Comparison of ENCODE assay signal across 14 mouse cellular contexts in genomic region chr8:91059884-91060510, GRCm38 (mm10). TPM values are rescaled to one million over a fixed set of nuclear protein-coding genes. Genes with fewer than 3 reads are reported as not detected.
DNase-seq lines count a peak whose midpoint lies in the region; ATAC-seq and TF ChIP-seq lines count a peak whose summit lies in the region.
"Had no signal": no experiment of that assay in that cellular context is flagged by ENCODE, and none has a peak within 500 bp of the region (broad histone marks: within the 10 kb centered on the region; RNA-seq: fewer than 3 reads in every experiment).

No protein-coding gene starts in this region.

- no peak for TF ChIP-seq CTCF in lung, embryonic 14.5 days (IDR thresholded peaks at IDR 0.05; ENCODE audit: low read depth)

- 64% methylated on average over 7 of the region's 7 CpGs for WGBS in lung, embryonic 14.5 days
- 77% methylated on average over 7 of the region's 7 CpGs for WGBS in liver, embryonic 12.5 days (ENCODE audit: insufficient replicate concordance)

- peak; percentile 57 for DNase-seq in lung, embryonic 14.5 days
- no peak for DNase-seq in lung, postnatal 4 days
- peak; percentile 35 for DNase-seq in brain, adult 2 months (ENCODE audit: low read depth, low spot score)
- DNase-seq in left cerebral cortex, adult 9 months (ENCODE audit: low spot score in 2 of 2): no peak
- no peak for DNase-seq in layer of hippocampus, adult 11-12 months (ENCODE audit: low spot score)
- DNase-seq: adrenal gland, postnatal 25 days; cerebellum, postnatal 36 days; heart, adult 2 months; right cerebral cortex, postnatal 4 days had no signal

- H3K27me3 ChIP-seq in lung, embryonic 14.5 days (ENCODE audit: insufficient read depth, low read length): no peaks in the 10 kb centered on the region
- H3K27me3 ChIP-seq in liver, embryonic 12.5 days (replicated peaks): no peaks in the 10 kb centered on the region
- H3K27me3 ChIP-seq: midbrain, embryonic 13.5 days had no signal

- H3K9me3 ChIP-seq in lung, embryonic 14.5 days (ENCODE audit: low read depth, low read length): no peaks in the 10 kb centered on the region
- H3K9me3 ChIP-seq in liver, embryonic 12.5 days (replicated peaks): no peaks in the 10 kb centered on the region
- H3K9me3 ChIP-seq: forebrain, embryonic 10.5 days; midbrain, embryonic 13.5 days had no signal

- no peak overlapping the region for H3K4me2 ChIP-seq in lung, embryonic 14.5 days
- peak overlapping the region; percentile 57 for H3K4me2 ChIP-seq in liver, embryonic 12.5 days
- H3K4me2 ChIP-seq: midbrain, embryonic 13.5 days had no signal

- H3K4me3 ChIP-seq in lung, embryonic 14.5 days (ENCODE audit: low read depth, low read length): no peak overlapping the region
- no peak overlapping the region for H3K4me3 ChIP-seq in liver, embryonic 12.5 days
- H3K4me3 ChIP-seq: forebrain, embryonic 10.5 days; heart, adult 2 months; midbrain, embryonic 13.5 days had no signal

- H3K27ac ChIP-seq in lung, embryonic 14.5 days (ENCODE audit: low read depth): no peak overlapping the region
- no peak overlapping the region for H3K27ac ChIP-seq in liver, embryonic 12.5 days
- H3K27ac ChIP-seq: heart, adult 2 months; hindbrain, postnatal 0 days; midbrain, embryonic 13.5 days had no signal

- 0 out of 2 replicates have a peak, but pooled peaks cover under 1% of the 10 kb centered on the region for H3K36me3 ChIP-seq in lung, embryonic 14.5 days (ENCODE audit: insufficient read depth)
- no peaks in the 10 kb centered on the region for H3K36me3 ChIP-seq in liver, embryonic 12.5 days

- ATAC-seq in lung, embryonic 14.5 days (ENCODE audit: insufficient read depth): no peak
- ATAC-seq in liver, embryonic 12.5 days: peak; percentile 40; the same call in 1 of the 2 replicates
- ATAC-seq in megakaryocyte progenitor cell, adult 5-6 weeks (replicated peaks; ENCODE audit: poor library complexity): peak; percentile 14
- ATAC-seq: midbrain, embryonic 13.5 days had no signal

- H3K9ac ChIP-seq in lung, embryonic 14.5 days: no peak overlapping the region
- H3K9ac ChIP-seq in liver, embryonic 12.5 days: no peak overlapping the region
- H3K9ac ChIP-seq: midbrain, embryonic 13.5 days had no signal

- no peaks in the 10 kb centered on the region for H3K4me1 ChIP-seq in lung, embryonic 14.5 days (ENCODE audit: insufficient read depth)
- H3K4me1 ChIP-seq in liver, embryonic 12.5 days: peaks cover 13% of the 10 kb centered on the region
- H3K4me1 ChIP-seq: midbrain, embryonic 13.5 days had no signal

RNA-seq across cellular contexts. Expression of gene Rbl2, which starts 9.9 kb away (rescaled TPM):
- 19.5 and 23.2 TPM in 2 replicates for polyA plus RNA-seq in lung, embryonic 14.5 days (2014; fragmentation: Nextera tagmentation; extraction: Ambion mirVana)
- polyA plus RNA-seq in liver, embryonic 12.5 days (2016; fragmentation: Nextera tagmentation; extraction: Ambion mirVana): 9.1 and 9.4 TPM in 2 replicates
- total RNA-seq in megakaryocyte progenitor cell, adult 5-6 weeks (2015): 44.5 and 47.4 TPM in 2 replicates
- total RNA-seq in megakaryocyte progenitor cell, adult 5-6 weeks (2017): 48.1 and 60.5 TPM in 2 replicates

Comparison
In these comparisons a context has a peak if more than half of its experiments do, and no peak if none do; other contexts are left out.
1. DNase-seq: peak in lung, embryonic 14.5 days (single experiment) and brain, adult 2 months (single experiment); none in lung, postnatal 4 days (0 of 2), left cerebral cortex, adult 9 months (0 of 2) and layer of hippocampus, adult 11-12 months (single experiment).